Mouse (Mus musculus) C2C12 (cell line): ENCODE results near the gene Atp5d.

Source experiments
- CEBPB ChIP-seq: IDR thresholded peaks from one replicate; pipeline ENCODE4 v1.6.1; 2011; ENCODE audit warnings: low read depth, mild to moderate bottlenecking, control low read depth, moderate library complexity
- CTCF ChIP-seq: IDR thresholded peaks from one replicate; pipeline ENCODE4 v1.5.1; 2011; ENCODE audit not compliant: control insufficient read depth, insufficient read depth, insufficient read length
- MAX ChIP-seq: IDR thresholded peaks from one replicate; pipeline ENCODE4 v1.6.1; 2011; ENCODE audit warnings: mild to moderate bottlenecking, control low read depth
- MYOD1 ChIP-seq: IDR thresholded peaks from one replicate; pipeline ENCODE4 v1.6.1; 2011; ENCODE audit warnings: low read depth; ENCODE audit not compliant: control insufficient read depth, insufficient read length
- MYOG ChIP-seq: IDR thresholded peaks from one replicate; pipeline ENCODE4 v1.6.1; 2011; ENCODE audit not compliant: control insufficient read depth, insufficient read length; ENCODE audit errors: extremely low read depth
- USF1 ChIP-seq: IDR thresholded peaks from one replicate; pipeline ENCODE4 v1.6.1; 2011; ENCODE audit warnings: low read depth, mild to moderate bottlenecking, control low read depth, moderate library complexity

GRCm38 (mm10) chr10:80182547-80182946, 44.1 kb downstream of the Atp5d start:
- TF ChIP-seq CTCF (no peak), USF1 (no peak), MAX (no peak), CEBPB (no peak), MYOG (no peak), MYOD1 (no peak)
